Mouse (Mus musculus): Measurements from ENCODE around the gene Matk. TPM values are rescaled to one million over a fixed set of nuclear protein-coding genes. Genes with fewer than 3 reads are reported as not detected.

Matk gene
- polyA plus RNA-seq, 1 experiment, result 0.67 TPM

DNA sequence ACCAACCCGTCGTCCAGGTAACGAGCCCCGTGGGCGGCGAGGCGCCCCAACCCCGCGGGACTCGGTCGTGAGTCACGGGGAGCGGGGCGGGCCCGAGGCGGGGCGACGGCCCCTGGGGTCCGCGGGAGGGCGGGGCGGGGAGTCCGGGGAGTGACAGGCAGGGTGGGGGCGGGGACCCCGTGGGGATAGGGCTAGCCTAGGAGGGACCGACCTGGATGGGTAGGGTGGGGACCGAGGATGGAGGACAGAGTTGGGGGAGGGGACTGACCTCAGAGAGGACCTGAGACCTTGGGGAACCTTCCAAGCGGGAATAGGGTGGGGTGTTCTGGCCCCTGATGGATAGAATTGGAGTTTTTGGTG is 19.5 kb upstream of the Matk start:
- peaks cover 6% of the 10 kb centered on the region for H3K27me3 ChIP-seq (ENCODE audit: control insufficient read depth, insufficient read depth, insufficient read length)
- no peaks in the 10 kb centered on the region for H3K36me3 ChIP-seq (ENCODE audit: control insufficient read depth, insufficient read depth)
- TF ChIP-seq CEBPB (IDR thresholded peaks at IDR 0.05; ENCODE audit: insufficient read depth, poor library complexity, severe bottlenecking) (no peak), POLR2AphosphoS2 (IDR thresholded peaks at IDR 0.05; ENCODE audit: insufficient read length, low read depth) (no peak), MAX (IDR thresholded peaks at IDR 0.05; ENCODE audit: low read depth) (no peak), E2F4 (IDR thresholded peaks at IDR 0.05; ENCODE audit: insufficient read depth) (no peak), MYOD1 (IDR thresholded peaks at IDR 0.05; ENCODE audit: control insufficient read depth in 1 of 3, insufficient read length in 2 of 3, low read depth in 2 of 3) (no peak), REST (IDR thresholded peaks at IDR 0.05; ENCODE audit: insufficient read depth, insufficient read length) (no peak), MYOG (IDR thresholded peaks at IDR 0.05; ENCODE audit: control insufficient read depth in 1 of 3, insufficient read depth in 1 of 3, insufficient read length in 2 of 3, low read depth in 2 of 3) (no peak), USF1 (IDR thresholded peaks at IDR 0.05; ENCODE audit: low read depth) (no peak), TCF3 (IDR thresholded peaks at IDR 0.05; ENCODE audit: insufficient read length, low read depth) (no peak), TCF12 (IDR thresholded peaks at IDR 0.05; ENCODE audit: insufficient read depth, poor library complexity, severe bottlenecking) (no peak), POLR2A (IDR thresholded peaks at IDR 0.05; ENCODE audit: insufficient read length, low read depth) (no peak), SRF (IDR thresholded peaks at IDR 0.05; ENCODE audit: control insufficient read depth, insufficient read length, low read depth) (no peak)
- peak overlapping the region; percentile 41 for H3K4me3 ChIP-seq
- H3K79me2 ChIP-seq (ENCODE audit: control insufficient read depth, insufficient read depth), result no peaks in the 10 kb centered on the region
- peak overlapping the region; percentile 74 for H3K4me2 ChIP-seq (ENCODE audit: low read depth)
- peak overlapping the region; percentile 8 for H3ac ChIP-seq (ENCODE audit: control insufficient read depth, insufficient read length)

DNA sequence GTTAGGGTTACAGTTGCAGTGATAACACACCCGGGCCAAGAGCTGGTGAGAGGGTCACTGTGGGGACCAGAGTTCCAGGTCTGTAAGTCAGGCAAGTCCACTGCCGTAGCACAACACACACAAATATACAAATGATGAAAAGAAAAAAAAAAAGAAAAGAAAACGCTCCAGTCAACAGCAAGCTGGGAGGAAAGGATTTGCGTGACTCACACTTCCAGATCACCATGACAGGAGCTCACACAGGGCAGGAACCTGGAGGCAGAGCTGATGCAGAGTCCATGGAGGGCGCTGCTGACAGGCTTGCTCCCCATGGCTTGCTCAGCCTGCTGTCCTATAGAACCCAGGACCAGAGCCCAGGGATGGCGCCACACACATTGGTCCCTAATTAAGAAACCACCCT is 18.5 kb upstream of the Matk start:
- Histone ChIP-seq H3K36me3 (ENCODE audit: control insufficient read depth, insufficient read depth) (no peaks in the 10 kb centered on the region), H3K27me3 (ENCODE audit: control insufficient read depth, insufficient read depth, insufficient read length) (peaks cover 4% of the 10 kb centered on the region), H3K4me2 (ENCODE audit: low read depth) (peak overlapping the region; percentile 74), H3ac (ENCODE audit: control insufficient read depth, insufficient read length) (no peak overlapping the region), H3K79me2 (ENCODE audit: control insufficient read depth, insufficient read depth) (no peaks in the 10 kb centered on the region), H3K4me3 (no peak overlapping the region)
- TF ChIP-seq REST (IDR thresholded peaks at IDR 0.05; ENCODE audit: insufficient read depth, insufficient read length) (no peak), MYOG (IDR thresholded peaks at IDR 0.05; ENCODE audit: control insufficient read depth in 1 of 3, insufficient read depth in 1 of 3, insufficient read length in 2 of 3, low read depth in 2 of 3) (no peak), E2F4 (IDR thresholded peaks at IDR 0.05; ENCODE audit: insufficient read depth) (no peak), USF1 (IDR thresholded peaks at IDR 0.05; ENCODE audit: low read depth) (no peak), TCF3 (IDR thresholded peaks at IDR 0.05; ENCODE audit: insufficient read length, low read depth) (no peak), POLR2AphosphoS2 (IDR thresholded peaks at IDR 0.05; ENCODE audit: insufficient read length, low read depth) (no peak), SRF (IDR thresholded peaks at IDR 0.05; ENCODE audit: control insufficient read depth, insufficient read length, low read depth) (no peak), MYOD1 (IDR thresholded peaks at IDR 0.05; ENCODE audit: control insufficient read depth in 1 of 3, insufficient read length in 2 of 3, low read depth in 2 of 3) (no peak), CEBPB (IDR thresholded peaks at IDR 0.05; ENCODE audit: insufficient read depth, poor library complexity, severe bottlenecking) (no peak), MAX (IDR thresholded peaks at IDR 0.05; ENCODE audit: low read depth) (no peak), TCF12 (IDR thresholded peaks at IDR 0.05; ENCODE audit: insufficient read depth, poor library complexity, severe bottlenecking) (no peak), POLR2A (IDR thresholded peaks at IDR 0.05; ENCODE audit: insufficient read length, low read depth) (no peak)

DNA sequence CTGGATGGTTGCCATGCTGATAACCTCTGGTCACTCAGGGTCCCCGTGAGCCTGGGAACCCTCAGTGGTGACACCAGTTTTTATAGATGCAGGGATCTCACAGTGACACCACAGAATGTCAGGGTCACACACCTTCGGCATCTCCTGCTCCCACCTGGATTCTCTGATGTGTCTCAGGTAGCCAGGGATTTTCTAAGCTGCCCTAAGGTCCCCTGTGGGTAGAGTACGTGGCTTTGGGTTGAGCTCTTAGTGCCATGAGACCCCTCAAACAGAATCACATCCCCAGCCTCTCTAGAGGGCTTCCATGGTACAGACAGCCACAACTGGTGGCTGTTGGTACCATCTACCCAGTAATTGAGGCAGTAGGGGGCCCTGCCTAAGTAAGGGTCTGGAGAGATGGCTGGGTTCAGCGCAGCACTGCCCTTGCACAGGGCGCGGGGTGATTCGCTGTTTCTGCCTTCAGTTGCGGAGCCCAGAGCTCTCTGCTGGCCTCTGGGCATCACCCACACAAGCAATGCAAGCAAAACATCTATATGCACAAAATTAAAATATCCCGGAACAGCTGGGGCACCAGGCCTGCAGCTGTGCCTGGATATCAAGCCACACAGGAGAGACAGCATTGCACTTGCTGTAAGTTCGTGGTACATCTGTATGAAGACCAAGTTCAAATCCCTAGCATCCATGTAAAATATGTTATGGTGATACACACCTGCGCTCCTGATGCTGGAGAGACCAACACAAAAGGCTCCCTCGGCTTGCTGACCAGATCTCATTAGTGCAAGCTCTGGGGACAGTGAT is 16.1 kb upstream of the Matk start:
- Histone ChIP-seq H3K36me3 (ENCODE audit: control insufficient read depth, insufficient read depth) (no peaks in the 10 kb centered on the region), H3K4me2 (ENCODE audit: low read depth) (no peak overlapping the region), H3K27me3 (ENCODE audit: control insufficient read depth, insufficient read depth, insufficient read length) (peaks cover under 1% of the 10 kb centered on the region), H3K79me2 (ENCODE audit: control insufficient read depth, insufficient read depth) (no peaks in the 10 kb centered on the region), H3K4me3 (no peak overlapping the region), H3ac (ENCODE audit: control insufficient read depth, insufficient read length) (no peak overlapping the region)
- no peak for TF ChIP-seq POLR2A (IDR thresholded peaks at IDR 0.05; ENCODE audit: insufficient read length, low read depth)
- peak in 2 of 3 experiments; percentile 58 to 74 for TF ChIP-seq MYOD1 (IDR thresholded peaks at IDR 0.05; ENCODE audit: control insufficient read depth in 1 of 3, insufficient read length in 2 of 3, low read depth in 2 of 3)

DNA sequence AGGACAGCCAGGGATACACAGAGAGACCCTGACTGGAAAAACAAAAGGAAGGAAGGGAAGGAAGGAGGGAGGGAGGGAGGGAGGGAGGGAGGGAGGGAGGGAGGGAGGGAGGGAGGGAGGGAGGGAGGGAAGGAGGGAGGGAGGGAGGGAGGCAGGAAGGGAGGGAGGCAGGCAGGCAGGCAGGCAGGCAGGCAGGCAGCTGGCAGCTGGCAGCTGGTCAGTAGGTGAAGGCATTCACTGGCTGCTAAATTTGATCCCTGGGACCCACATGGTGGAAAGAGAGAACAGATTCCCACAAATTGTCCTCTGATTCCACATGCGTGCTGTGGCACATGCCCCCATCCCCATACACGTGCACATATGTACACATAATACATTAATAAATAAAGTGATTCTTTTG is 14.1 kb upstream of the Matk start:
- Histone ChIP-seq H3K36me3 (ENCODE audit: control insufficient read depth, insufficient read depth) (no peaks in the 10 kb centered on the region), H3K4me2 (ENCODE audit: low read depth) (no peak overlapping the region), H3K27me3 (ENCODE audit: control insufficient read depth, insufficient read depth, insufficient read length) (peaks cover 18% of the 10 kb centered on the region), H3K79me2 (ENCODE audit: control insufficient read depth, insufficient read depth) (no peaks in the 10 kb centered on the region), H3ac (ENCODE audit: control insufficient read depth, insufficient read length) (no peak overlapping the region), H3K4me3 (no peak overlapping the region)
- TF ChIP-seq MYOD1 (IDR thresholded peaks at IDR 0.05; ENCODE audit: control insufficient read depth in 1 of 3, insufficient read length in 2 of 3, low read depth in 2 of 3), result peak in 2 of 3 experiments; percentile 56 to 76
- TF ChIP-seq TCF3 (IDR thresholded peaks at IDR 0.05; ENCODE audit: insufficient read length, low read depth), result peak; percentile 76
- no peak for TF ChIP-seq TCF12 (IDR thresholded peaks at IDR 0.05; ENCODE audit: insufficient read depth, poor library complexity, severe bottlenecking)
- peak in 2 of 3 experiments; percentile 71 to 74 for TF ChIP-seq MYOG (IDR thresholded peaks at IDR 0.05; ENCODE audit: control insufficient read depth in 1 of 3, insufficient read depth in 1 of 3, insufficient read length in 2 of 3, low read depth in 2 of 3)

DNA sequence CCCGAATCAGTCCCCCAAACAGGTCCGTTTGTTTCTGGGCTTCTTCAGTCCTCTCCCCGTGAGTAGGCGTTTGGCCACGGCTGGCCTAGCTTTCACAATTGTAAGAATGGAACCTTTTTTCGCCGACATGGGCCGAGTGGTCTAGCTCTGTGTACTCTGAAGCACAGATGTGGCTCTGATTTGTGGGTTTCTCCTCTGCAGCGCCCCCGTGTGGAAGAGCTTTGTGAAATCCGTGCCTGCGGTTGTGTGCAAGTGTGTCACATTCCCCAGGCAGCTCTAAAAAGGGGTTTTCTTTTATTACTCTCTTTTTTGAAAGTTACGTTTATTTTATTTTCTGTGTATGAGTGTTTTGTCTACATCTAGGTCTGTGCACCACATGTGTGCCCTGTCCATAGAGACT is 11.9 kb upstream of the Matk start:
- Histone ChIP-seq H3K27me3 (ENCODE audit: control insufficient read depth, insufficient read depth, insufficient read length) (peaks cover 28% of the 10 kb centered on the region), H3K4me3 (no peak overlapping the region), H3K36me3 (ENCODE audit: control insufficient read depth, insufficient read depth) (no peaks in the 10 kb centered on the region), H3K4me2 (ENCODE audit: low read depth) (peak overlapping the region; percentile 18), H3K79me2 (ENCODE audit: control insufficient read depth, insufficient read depth) (no peaks in the 10 kb centered on the region), H3ac (ENCODE audit: control insufficient read depth, insufficient read length) (no peak overlapping the region)
- TF ChIP-seq CEBPB (IDR thresholded peaks at IDR 0.05; ENCODE audit: insufficient read depth, poor library complexity, severe bottlenecking), result no peak
- TF ChIP-seq TCF3 (IDR thresholded peaks at IDR 0.05; ENCODE audit: insufficient read length, low read depth), result no peak
- TF ChIP-seq MYOD1 (IDR thresholded peaks at IDR 0.05; ENCODE audit: control insufficient read depth in 1 of 3, insufficient read length in 2 of 3, low read depth in 2 of 3), result no peak
- TF ChIP-seq TCF12 (IDR thresholded peaks at IDR 0.05; ENCODE audit: insufficient read depth, poor library complexity, severe bottlenecking), result no peak
- no peak for TF ChIP-seq REST (IDR thresholded peaks at IDR 0.05; ENCODE audit: insufficient read depth, insufficient read length)
- no peak for TF ChIP-seq POLR2AphosphoS2 (IDR thresholded peaks at IDR 0.05; ENCODE audit: insufficient read length, low read depth)
